Mouse (Mus musculus) midbrain, embryonic 13.5 days (tissue): ENCODE results near the gene Trpc4ap. TPM values are rescaled to one million over a fixed set of nuclear protein-coding genes. Genes with fewer than 3 reads are reported as not detected.

Experiments used
- ATAC-seq: fragments of 200-750 bp; cut with Nextera tagmentation; 2 replicates; pipeline ENCODE4 v1.8.0; 2017; ENCODE audit warnings: mild to moderate bottlenecking, moderate TSS enrichment, moderate library complexity
- H3K27ac ChIP-seq: fragments of 300-500 bp; sonication (generic); 2 replicates; pipeline ENCODE4 v1.5.1; 2015; ENCODE audit warnings: inconsistent platforms, mild to moderate bottlenecking, moderate library complexity
- H3K27me3 ChIP-seq: fragments of 300-500 bp; sonication (generic); 2 replicates; pipeline ENCODE4 v1.6.1; 2015; ENCODE audit warnings: mild to moderate bottlenecking, inconsistent platforms
- H3K36me3 ChIP-seq: fragments of 300-500 bp; sonication (generic); 2 replicates; pipeline ENCODE4 v1.6.1; 2015; ENCODE audit warnings: mild to moderate bottlenecking, inconsistent platforms
- H3K4me1 ChIP-seq: fragments of 300-500 bp; sonication (generic); replicated peaks from 2 replicates; pipeline ENCODE4 v1.6.1; 2015; ENCODE audit warnings: inconsistent platforms
- H3K4me2 ChIP-seq: fragments of 300-500 bp; sonication (generic); replicated peaks from 2 replicates; pipeline ENCODE4 v1.6.1; 2015; ENCODE audit warnings: moderate library complexity, mild to moderate bottlenecking, inconsistent platforms
- H3K4me3 ChIP-seq: fragments of 300-500 bp; sonication (generic); replicated peaks from 2 replicates; pipeline ENCODE4 v1.5.1; 2015; ENCODE audit warnings: mild to moderate bottlenecking, inconsistent platforms
- H3K9ac ChIP-seq: fragments of 300-500 bp; sonication (generic); replicated peaks from 2 replicates; pipeline ENCODE4 v1.6.1; 2015; ENCODE audit warnings: mild to moderate bottlenecking, inconsistent platforms
- H3K9me3 ChIP-seq: fragments of 300-500 bp; sonication (generic); 2 replicates; pipeline ENCODE4 v1.6.1; 2016; ENCODE audit warnings: mild to moderate bottlenecking, inconsistent platforms
- WGBS: fragments of 180-500 bp; shearing (Covaris S2); methylation state at CpG from one replicate; pipeline ENCODE4 v1.1.7; 2015; 5-methylcytosine and 5-hydroxymethylcytosine counted together
- polyA plus RNA-seq: library from polyadenylated mRNA; unstranded; fragments of >200 nt; fragmentation: Nextera tagmentation; extraction: Ambion mirVana; gene quantifications from 2 replicates; pipeline ENCODE4 v1.2.1, GENCODE M21; 2015

The Trpc4ap gene
- polyA plus RNA-seq, 1 experiment from 2014 or later, result 169 TPM

GRCm38 (mm10) chr2:155603707-155604106 lies 88.5 kb downstream of the Trpc4ap start:
- H3K9ac ChIP-seq, result no peak overlapping the region
- no peak overlapping the region for H3K4me2 ChIP-seq
- 0 out of 2 replicates have a peak, but pooled peaks cover 2% of the 10 kb centered on the region for H3K27me3 ChIP-seq
- no peak for ATAC-seq
- no peaks in the 10 kb centered on the region for H3K36me3 ChIP-seq
- WGBS, result 64% methylated on average over 3 of the region's 3 CpGs
- no peak overlapping the region for H3K4me3 ChIP-seq
- H3K4me1 ChIP-seq, result no peaks in the 10 kb centered on the region
- no peaks in the 10 kb centered on the region for H3K9me3 ChIP-seq
- no peak overlapping the region for H3K27ac ChIP-seq

GRCm38 (mm10) chr2:155595516-155595915 lies 96.7 kb downstream of the Trpc4ap start:
- ATAC-seq, result no peak
- Histone ChIP-seq H3K4me1 (peaks cover 13% of the 10 kb centered on the region), H3K36me3 (no peaks in the 10 kb centered on the region), H3K4me2 (no peak overlapping the region), H3K27ac (no peak overlapping the region), H3K27me3 (0 out of 2 replicates have a peak, but pooled peaks cover 2% of the 10 kb centered on the region), H3K4me3 (no peak overlapping the region), H3K9me3 (no peaks in the 10 kb centered on the region), H3K9ac (no peak overlapping the region)
- WGBS, result 84% methylated on average over 6 of the region's 6 CpGs

GRCm38 (mm10) chr2:155592854-155593283 lies 99.3 kb downstream of the Trpc4ap start:
- no peaks in the 10 kb centered on the region for H3K36me3 ChIP-seq
- WGBS, result 2% methylated on average over 9 of the region's 9 CpGs
- H3K9me3 ChIP-seq, result no peaks in the 10 kb centered on the region
- no peaks in the 10 kb centered on the region for H3K27me3 ChIP-seq
- peak overlapping the region; percentile 55 for H3K4me3 ChIP-seq
- peaks cover 13% of the 10 kb centered on the region for H3K4me1 ChIP-seq
- H3K4me2 ChIP-seq, result peak overlapping the region; percentile 72
- peak overlapping the region; percentile 51; the same call in 1 of the 2 replicates for H3K27ac ChIP-seq
- H3K9ac ChIP-seq, result peak overlapping the region; percentile 63
- no peak for ATAC-seq

- Histone ChIP-seq H3K36me3 (no peaks in the 10 kb centered on the region), H3K4me2 (peak within 1 kb of the TSS; percentile 72), H3K4me3 (peak within 1 kb of the TSS; percentile 55), H3K27ac (peak within 1 kb of the TSS; percentile 64), H3K9ac (peak within 1 kb of the TSS; percentile 76), H3K27me3 (no peaks in the 10 kb centered on the region), H3K4me1 (peaks cover 13% of the 10 kb centered on the region), H3K9me3 (no peaks in the 10 kb centered on the region)
- WGBS, result under 1% methylated on average over 53 of the region's 53 CpGs
- peak; percentile 93 for ATAC-seq
Observed at GRCm38 (mm10) chr2:155592137-155592853, 99.9 kb downstream of the Trpc4ap start, which contains the start of gene Gss. Gene Gss (minus strand): TSS chr2:155592810.

- Histone ChIP-seq H3K9me3 (no peaks in the 10 kb centered on the region), H3K27ac (peak overlapping the region; percentile 64; the same call in 1 of the 2 replicates), H3K9ac (peak overlapping the region; percentile 76), H3K4me1 (peaks cover 13% of the 10 kb centered on the region), H3K27me3 (no peaks in the 10 kb centered on the region), H3K4me3 (peak overlapping the region; percentile 55), H3K36me3 (no peaks in the 10 kb centered on the region), H3K4me2 (peak overlapping the region; percentile 72)
- no peak for ATAC-seq
- WGBS, result 11% methylated on average over 6 of the region's 6 CpGs
Observed at GRCm38 (mm10) chr2:155591676-155592075, 100.5 kb downstream of the Trpc4ap start.

GRCm38 (mm10) chr2:155590876-155591275 lies 101.3 kb downstream of the Trpc4ap start:
- Histone ChIP-seq H3K9ac (no peak overlapping the region), H3K9me3 (no peaks in the 10 kb centered on the region), H3K27ac (no peak overlapping the region), H3K4me2 (no peak overlapping the region), H3K27me3 (no peaks in the 10 kb centered on the region), H3K4me1 (peaks cover 13% of the 10 kb centered on the region), H3K36me3 (no peaks in the 10 kb centered on the region), H3K4me3 (no peak overlapping the region)
- WGBS, result 90% methylated on average over 2 of the region's 2 CpGs
- ATAC-seq, result no peak

GRCm38 (mm10) chr2:155589521-155589920 lies 102.7 kb downstream of the Trpc4ap start:
- WGBS, result 80% methylated on average over 6 of the region's 6 CpGs
- Histone ChIP-seq H3K9ac (no peak overlapping the region), H3K4me3 (no peak overlapping the region), H3K9me3 (no peaks in the 10 kb centered on the region), H3K27ac (no peak overlapping the region), H3K4me1 (peaks cover 13% of the 10 kb centered on the region), H3K27me3 (no peaks in the 10 kb centered on the region), H3K36me3 (no peaks in the 10 kb centered on the region), H3K4me2 (no peak overlapping the region)
- no peak for ATAC-seq

GRCm38 (mm10) chr2:155588136-155588535 lies 104.0 kb downstream of the Trpc4ap start:
- no peaks in the 10 kb centered on the region for H3K36me3 ChIP-seq
- no peak overlapping the region for H3K9ac ChIP-seq
- H3K9me3 ChIP-seq, result no peaks in the 10 kb centered on the region
- H3K4me1 ChIP-seq, result peaks cover 13% of the 10 kb centered on the region
- no peak overlapping the region for H3K27ac ChIP-seq
- WGBS, result 87% methylated on average over 3 of the region's 3 CpGs
- no peaks in the 10 kb centered on the region for H3K27me3 ChIP-seq
- no peak overlapping the region for H3K4me3 ChIP-seq
- no peak for ATAC-seq
- no peak overlapping the region for H3K4me2 ChIP-seq

GRCm38 (mm10) chr2:155585486-155585885 lies 106.7 kb downstream of the Trpc4ap start:
- no peak overlapping the region for H3K4me2 ChIP-seq
- no peaks in the 10 kb centered on the region for H3K4me1 ChIP-seq
- H3K9ac ChIP-seq, result no peak overlapping the region
- H3K36me3 ChIP-seq, result no peaks in the 10 kb centered on the region
- WGBS, result 33% methylated on average over 10 of the region's 10 CpGs
- no peak for ATAC-seq
- H3K27me3 ChIP-seq, result no peaks in the 10 kb centered on the region
- no peaks in the 10 kb centered on the region for H3K9me3 ChIP-seq
- H3K4me3 ChIP-seq, result no peak overlapping the region
- no peak overlapping the region for H3K27ac ChIP-seq

- Histone ChIP-seq H3K4me1 (no peaks in the 10 kb centered on the region), H3K9ac (no peak overlapping the region), H3K27ac (no peak overlapping the region), H3K9me3 (no peaks in the 10 kb centered on the region), H3K4me2 (no peak overlapping the region), H3K36me3 (no peaks in the 10 kb centered on the region), H3K4me3 (no peak overlapping the region), H3K27me3 (no peaks in the 10 kb centered on the region)
- 61% methylated on average over 9 of the region's 9 CpGs for WGBS
- ATAC-seq, result no peak
Observed at GRCm38 (mm10) chr2:155585082-155585481, 107.1 kb downstream of the Trpc4ap start.
